Mouse (Mus musculus): ENCODE measurements at regions not wholly inside any gene's neighbourhood (a gene's known extent, or its start where the extent isn't known, plus 50 kb on each side); places are given as distances from the start of the nearest gene placed in this dataset.

GRCm38 (mm10) chr4:45725055-45725910 is 73.5 kb upstream of the Aldh1b1 start:
- H3K4me1 ChIP-seq (ENCODE audit: control insufficient read depth, insufficient read depth, low read length): peaks cover 12% of the 10 kb centered on the region

GRCm38 (mm10) chr4:45720352-45720751 is 78.5 kb upstream of the Aldh1b1 start:
- WGBS (ENCODE audit: insufficient replicate concordance): 34% methylated on average over 5 of the region's 5 CpGs

More at GRCm38 (mm10) chr4:45725055-45725910, 73.5 kb upstream of the Aldh1b1 start:
- no peaks in the 10 kb centered on the region for H3K36me3 ChIP-seq (ENCODE audit: control insufficient read depth, insufficient read depth, low read length)
- H3K4me3 ChIP-seq (ENCODE audit: low read depth, low read length): no peak overlapping the region
- H3K4me2 ChIP-seq: no peak overlapping the region
- no peak overlapping the region for H3K27ac ChIP-seq (ENCODE audit: low read depth, low read length)
- no peak overlapping the region for H3K9ac ChIP-seq (ENCODE audit: low read depth, low read length)
- no peaks in the 10 kb centered on the region for H3K27me3 ChIP-seq (ENCODE audit: control insufficient read depth, insufficient read depth, low read length)
- no peak for ATAC-seq (replicated peaks; ENCODE audit: insufficient number of reproducible peaks, low FRiP score, low TSS enrichment)
- 51% methylated on average over 16 of the region's 16 CpGs for WGBS (ENCODE audit: insufficient replicate concordance)
- H3K9me3 ChIP-seq (replicated peaks; ENCODE audit: control insufficient read depth, low read length): no peaks in the 10 kb centered on the region

DNA sequence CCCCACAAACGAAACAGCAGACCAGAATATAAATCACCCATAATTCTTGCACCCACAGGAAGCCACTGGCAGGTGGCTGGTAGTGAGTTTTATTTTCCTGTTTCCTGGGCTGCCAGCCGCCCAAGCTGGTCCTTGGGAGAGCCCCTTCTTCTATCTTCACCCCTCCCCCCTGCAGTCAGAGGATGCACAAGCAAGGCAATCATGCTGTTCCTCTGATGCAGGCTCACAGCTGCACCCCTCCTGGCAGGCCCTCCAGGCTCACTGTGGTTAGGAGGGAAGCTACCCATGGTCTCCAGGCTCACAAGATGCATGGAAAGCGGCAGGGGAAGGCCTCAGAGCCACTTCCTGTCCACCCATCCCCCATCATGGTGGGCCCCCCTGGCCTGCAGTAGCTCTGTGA is 79.3 kb upstream of the Aldh1b1 start:
- H3K9ac ChIP-seq (ENCODE audit: low read depth, low read length): no peak overlapping the region
- no peak overlapping the region for H3K4me2 ChIP-seq
- H3K4me3 ChIP-seq (ENCODE audit: low read depth, low read length): no peak overlapping the region
- ATAC-seq (replicated peaks; ENCODE audit: insufficient number of reproducible peaks, low FRiP score, low TSS enrichment): no peak
- WGBS (ENCODE audit: insufficient replicate concordance): 65% methylated on average over 3 of the region's 3 CpGs
- no peaks in the 10 kb centered on the region for H3K9me3 ChIP-seq (replicated peaks; ENCODE audit: control insufficient read depth, low read length)
- no peaks in the 10 kb centered on the region for H3K27me3 ChIP-seq (ENCODE audit: control insufficient read depth, insufficient read depth, low read length)
- H3K4me1 ChIP-seq (ENCODE audit: control insufficient read depth, insufficient read depth, low read length): peaks cover 3% of the 10 kb centered on the region; the same call in 1 of the 2 replicates
- no peaks in the 10 kb centered on the region for H3K36me3 ChIP-seq (ENCODE audit: control insufficient read depth, insufficient read depth, low read length)
- no peak overlapping the region for H3K27ac ChIP-seq (ENCODE audit: low read depth, low read length)

More at GRCm38 (mm10) chr4:45720352-45720751, 78.5 kb upstream of the Aldh1b1 start:
- H3K4me1 ChIP-seq (ENCODE audit: control insufficient read depth, insufficient read depth, low read length): peaks cover 11% of the 10 kb centered on the region
- H3K4me3 ChIP-seq (ENCODE audit: low read depth, low read length): no peak overlapping the region
- no peaks in the 10 kb centered on the region for H3K9me3 ChIP-seq (replicated peaks; ENCODE audit: control insufficient read depth, low read length)
- H3K9ac ChIP-seq (ENCODE audit: low read depth, low read length): no peak overlapping the region
- no peak overlapping the region for H3K4me2 ChIP-seq
- no peaks in the 10 kb centered on the region for H3K36me3 ChIP-seq (ENCODE audit: control insufficient read depth, insufficient read depth, low read length)
- ATAC-seq (replicated peaks; ENCODE audit: insufficient number of reproducible peaks, low FRiP score, low TSS enrichment): no peak
- H3K27ac ChIP-seq (ENCODE audit: low read depth, low read length): no peak overlapping the region
- H3K27me3 ChIP-seq (ENCODE audit: control insufficient read depth, insufficient read depth, low read length): no peaks in the 10 kb centered on the region

DNA sequence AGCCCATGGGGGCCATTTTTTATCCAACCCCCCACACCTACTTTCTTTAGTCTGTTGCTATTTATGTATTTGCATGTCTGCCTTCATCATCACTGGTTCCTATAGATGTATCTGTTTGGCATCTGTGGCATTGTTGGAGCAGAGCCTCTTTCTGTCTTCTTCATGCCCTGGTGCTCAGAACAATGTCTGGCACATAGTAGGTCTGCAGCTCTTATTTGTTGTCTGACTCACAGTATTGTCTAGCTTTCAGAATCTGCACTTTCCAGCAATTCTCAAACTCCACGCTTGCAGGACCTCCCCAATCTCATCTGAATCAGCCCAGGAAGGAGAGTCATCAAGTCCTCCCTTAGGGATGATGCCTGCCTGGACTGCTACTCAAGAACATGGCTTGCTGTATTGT is 82.9 kb upstream of the Aldh1b1 start:
- no peak overlapping the region for H3K9ac ChIP-seq (ENCODE audit: low read depth, low read length)
- WGBS (ENCODE audit: insufficient replicate concordance): 64% methylated on average over 1 of the region's 1 CpGs
- H3K4me3 ChIP-seq (ENCODE audit: low read depth, low read length): no peak overlapping the region
- no peak overlapping the region for H3K27ac ChIP-seq (ENCODE audit: low read depth, low read length)
- H3K36me3 ChIP-seq (ENCODE audit: control insufficient read depth, insufficient read depth, low read length): no peaks in the 10 kb centered on the region
- no peak for ATAC-seq (replicated peaks; ENCODE audit: insufficient number of reproducible peaks, low FRiP score, low TSS enrichment)
- H3K4me2 ChIP-seq: no peak overlapping the region
- no peaks in the 10 kb centered on the region for H3K9me3 ChIP-seq (replicated peaks; ENCODE audit: control insufficient read depth, low read length)
- H3K4me1 ChIP-seq (ENCODE audit: control insufficient read depth, insufficient read depth, low read length): 0 out of 2 replicates have a peak, but pooled peaks cover 3% of the 10 kb centered on the region
- no peaks in the 10 kb centered on the region for H3K27me3 ChIP-seq (ENCODE audit: control insufficient read depth, insufficient read depth, low read length)

GRCm38 (mm10) chr4:45713837-45714508 is 84.8 kb upstream of the Aldh1b1 start:
- no peaks in the 10 kb centered on the region for H3K27me3 ChIP-seq (ENCODE audit: control insufficient read depth, insufficient read depth, low read length)
- no peaks in the 10 kb centered on the region for H3K4me1 ChIP-seq (ENCODE audit: control insufficient read depth, insufficient read depth, low read length)
- ATAC-seq (replicated peaks; ENCODE audit: insufficient number of reproducible peaks, low FRiP score, low TSS enrichment): no peak
- WGBS (ENCODE audit: insufficient replicate concordance): 19% methylated on average over 10 of the region's 10 CpGs
- H3K36me3 ChIP-seq (ENCODE audit: control insufficient read depth, insufficient read depth, low read length): no peaks in the 10 kb centered on the region
- no peak overlapping the region for H3K4me3 ChIP-seq (ENCODE audit: low read depth, low read length)
- no peak overlapping the region for H3K27ac ChIP-seq (ENCODE audit: low read depth, low read length)
- no peak overlapping the region for H3K9ac ChIP-seq (ENCODE audit: low read depth, low read length)
- H3K9me3 ChIP-seq (replicated peaks; ENCODE audit: control insufficient read depth, low read length): no peaks in the 10 kb centered on the region
- no peak overlapping the region for H3K4me2 ChIP-seq

DNA sequence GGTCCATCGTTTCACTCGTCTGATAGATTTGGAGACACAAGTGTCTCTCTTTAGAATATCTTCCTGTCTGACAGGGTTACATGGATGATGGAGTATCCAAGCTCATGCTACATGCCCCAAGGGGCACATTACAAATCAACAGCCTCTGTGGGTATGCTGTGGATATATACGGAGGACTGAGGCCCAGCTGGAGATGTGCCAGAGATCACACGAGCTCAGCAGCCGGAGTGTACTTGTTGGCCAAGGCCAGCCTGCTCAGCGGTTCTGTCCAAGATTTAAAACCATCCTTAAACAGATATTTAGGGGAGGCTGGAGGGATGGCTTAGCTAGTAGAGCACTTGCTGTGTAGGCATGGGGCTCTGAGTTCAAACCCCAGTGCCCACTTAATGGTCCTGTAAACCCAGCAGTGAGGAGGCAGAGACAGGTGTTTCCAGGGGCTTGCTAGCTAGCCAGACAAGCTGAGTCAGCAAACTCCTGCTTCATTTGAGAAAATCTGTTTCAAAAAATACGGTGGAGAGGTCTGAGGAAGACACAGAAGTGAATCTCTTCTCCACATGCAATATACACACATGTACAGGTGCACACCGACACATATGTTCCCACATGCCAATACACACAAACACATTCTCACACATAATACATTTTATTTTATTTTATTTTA is 85.6 kb upstream of the Aldh1b1 start:
- 58% methylated on average over 8 of the region's 8 CpGs for WGBS (ENCODE audit: insufficient replicate concordance)
- H3K27ac ChIP-seq (ENCODE audit: low read depth, low read length): no peak overlapping the region
- H3K36me3 ChIP-seq (ENCODE audit: control insufficient read depth, insufficient read depth, low read length): no peaks in the 10 kb centered on the region
- ATAC-seq (replicated peaks; ENCODE audit: insufficient number of reproducible peaks, low FRiP score, low TSS enrichment): no peak
- no peaks in the 10 kb centered on the region for H3K4me1 ChIP-seq (ENCODE audit: control insufficient read depth, insufficient read depth, low read length)
- no peak overlapping the region for H3K9ac ChIP-seq (ENCODE audit: low read depth, low read length)
- no peaks in the 10 kb centered on the region for H3K9me3 ChIP-seq (replicated peaks; ENCODE audit: control insufficient read depth, low read length)
- H3K4me3 ChIP-seq (ENCODE audit: low read depth, low read length): no peak overlapping the region
- no peak overlapping the region for H3K4me2 ChIP-seq
- no peaks in the 10 kb centered on the region for H3K27me3 ChIP-seq (ENCODE audit: control insufficient read depth, insufficient read depth, low read length)

DNA sequence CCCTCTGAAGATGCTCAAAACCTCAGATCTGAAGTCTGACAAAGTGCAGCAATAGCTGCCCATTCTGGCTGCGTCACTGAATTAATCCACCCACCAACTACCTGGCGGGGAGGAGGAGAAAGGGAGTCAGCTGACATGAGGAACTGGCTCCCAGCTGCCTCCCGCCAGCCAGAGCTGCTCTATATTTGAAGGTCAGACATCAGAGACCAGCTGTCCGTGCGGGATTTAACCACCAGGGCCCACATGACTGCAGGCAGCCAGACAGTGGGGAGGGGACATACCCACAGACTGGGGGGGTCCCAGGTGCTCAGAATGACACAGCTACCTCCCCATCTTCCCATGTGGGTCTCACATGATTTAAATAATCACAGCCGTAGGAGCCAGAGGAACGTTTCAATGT is 94.8 kb upstream of the Aldh1b1 start:
- Histone ChIP-seq H3K4me2 (no peak overlapping the region), H3K9ac (ENCODE audit: low read depth, low read length) (no peak overlapping the region), H3K27me3 (ENCODE audit: control insufficient read depth, insufficient read depth, low read length) (no peaks in the 10 kb centered on the region), H3K4me1 (ENCODE audit: control insufficient read depth, insufficient read depth, low read length) (no peaks in the 10 kb centered on the region), H3K36me3 (ENCODE audit: control insufficient read depth, insufficient read depth, low read length) (no peaks in the 10 kb centered on the region), H3K27ac (ENCODE audit: low read depth, low read length) (no peak overlapping the region), H3K4me3 (ENCODE audit: low read depth, low read length) (no peak overlapping the region), H3K9me3 (replicated peaks; ENCODE audit: control insufficient read depth, low read length) (no peaks in the 10 kb centered on the region)
- 48% methylated on average over 7 of the region's 7 CpGs for WGBS (ENCODE audit: insufficient replicate concordance)
- ATAC-seq (replicated peaks; ENCODE audit: insufficient number of reproducible peaks, low FRiP score, low TSS enrichment): no peak

DNA sequence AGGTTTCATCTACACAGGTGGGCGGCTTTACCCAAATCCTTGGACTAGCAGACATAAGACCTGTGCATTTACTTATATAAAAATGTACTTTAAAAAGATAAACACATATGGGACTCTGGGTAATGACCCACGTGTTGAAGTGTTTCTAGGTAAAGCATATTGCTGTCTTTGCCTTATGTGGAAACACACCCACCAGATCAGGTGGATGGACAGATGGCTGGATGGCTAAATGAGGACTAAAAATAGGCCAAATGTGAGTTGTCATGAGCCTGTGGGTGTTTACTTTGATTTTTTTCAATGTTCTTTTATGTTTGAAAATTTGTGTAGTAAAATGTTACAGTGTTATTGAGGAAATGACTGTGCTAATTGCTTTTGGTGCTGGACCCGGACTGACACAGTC is 99.2 kb upstream of the Aldh1b1 start:
- ATAC-seq (replicated peaks; ENCODE audit: insufficient number of reproducible peaks, low FRiP score, low TSS enrichment): no peak
- H3K4me3 ChIP-seq (ENCODE audit: low read depth, low read length): no peak overlapping the region
- no peaks in the 10 kb centered on the region for H3K4me1 ChIP-seq (ENCODE audit: control insufficient read depth, insufficient read depth, low read length)
- H3K36me3 ChIP-seq (ENCODE audit: control insufficient read depth, insufficient read depth, low read length): no peaks in the 10 kb centered on the region
- H3K9ac ChIP-seq (ENCODE audit: low read depth, low read length): no peak overlapping the region
- no peak overlapping the region for H3K4me2 ChIP-seq
- no peaks in the 10 kb centered on the region for H3K27me3 ChIP-seq (ENCODE audit: control insufficient read depth, insufficient read depth, low read length)
- WGBS (ENCODE audit: insufficient replicate concordance): 72% methylated on average over 3 of the region's 3 CpGs
- H3K27ac ChIP-seq (ENCODE audit: low read depth, low read length): no peak overlapping the region
- no peaks in the 10 kb centered on the region for H3K9me3 ChIP-seq (replicated peaks; ENCODE audit: control insufficient read depth, low read length)
